12 mouse cellular contexts compared by ENCODE assay signal in the genomic region with DNA sequence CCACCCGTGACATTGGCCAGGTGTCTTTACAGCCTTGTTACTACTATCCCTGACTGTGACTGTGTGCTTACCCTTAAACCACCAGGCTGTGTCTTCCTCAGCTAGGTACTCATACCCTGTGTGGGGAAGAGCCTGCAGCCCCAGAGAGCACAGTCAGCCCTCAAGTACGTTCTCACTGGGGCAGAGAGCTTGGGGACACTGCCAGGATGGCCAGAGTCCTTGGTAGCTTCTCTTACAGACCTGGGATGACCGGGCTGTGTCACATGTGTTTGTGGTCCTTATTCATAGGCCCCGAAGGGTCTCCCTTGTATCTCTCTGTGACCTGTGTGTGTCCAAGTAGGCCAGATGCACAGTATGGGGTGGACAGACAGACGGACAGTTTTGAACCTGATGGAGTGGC. TPM values are rescaled to one million over a fixed set of nuclear protein-coding genes. Genes with fewer than 3 reads are reported as not detected.
A peak's percentile ranks its signal among the peaks of the same experiment; 100 is the strongest.
DNase-seq lines count a peak whose midpoint lies in the region; ATAC-seq lines count a peak whose summit lies in the region.
"Had no signal": no experiment of that assay in that cellular context is flagged by ENCODE, and none has a peak within 500 bp of the region (broad histone marks: within the 10 kb centered on the region; RNA-seq: fewer than 3 reads in every experiment).

No protein-coding gene starts in this region.

- peaks cover 32% of the 10 kb centered on the region for H3K4me1 ChIP-seq in hindbrain, embryonic 14.5 days (replicated peaks; ENCODE audit: control insufficient read depth, insufficient read depth, low read length)
- H3K4me1 ChIP-seq in hindbrain, embryonic 11.5 days (replicated peaks; ENCODE audit: control insufficient read depth, insufficient read depth, low read length), result peaks cover 17% of the 10 kb centered on the region
- peaks cover 82% of the 10 kb centered on the region for H3K4me1 ChIP-seq in midbrain, embryonic 10.5 days
- peaks cover 33% of the 10 kb centered on the region for H3K4me1 ChIP-seq in midbrain, embryonic 15.5 days
- H3K4me1 ChIP-seq in intestine, embryonic 16.5 days (ENCODE audit: control insufficient read depth, insufficient read depth, low read length), result peaks cover 48% of the 10 kb centered on the region
- peaks cover 57% of the 10 kb centered on the region for H3K4me1 ChIP-seq in stomach, embryonic 14.5 days (ENCODE audit: control insufficient read depth, insufficient read depth, low read length)

- no peak for DNase-seq in hindbrain, embryonic 14.5 days (ENCODE audit: low spot score)
- DNase-seq in hindbrain, embryonic 11.5 days (ENCODE audit: low spot score), result no peak
- no peak for DNase-seq in midbrain, embryonic 10.5 days (ENCODE audit: low spot score)
- no peak for DNase-seq in adipocyte (ENCODE audit: low spot score)
- no peak for DNase-seq in adrenal gland, adult 8-10 months
- DNase-seq: adrenal gland, adult 2 months; cerebellum, postnatal 14 days; liver, embryonic 13.5 days; thymus, adult 2 months had no signal

- no peak overlapping the region for H3K4me3 ChIP-seq in hindbrain, embryonic 14.5 days (replicated peaks; ENCODE audit: low read length)
- no peak overlapping the region for H3K4me3 ChIP-seq in hindbrain, embryonic 11.5 days (ENCODE audit: low read depth, low read length)
- no peak overlapping the region for H3K4me3 ChIP-seq in midbrain, embryonic 10.5 days
- no peak overlapping the region for H3K4me3 ChIP-seq in midbrain, embryonic 15.5 days
- H3K4me3 ChIP-seq in intestine, embryonic 16.5 days (ENCODE audit: low read length), result no peak overlapping the region
- H3K4me3 ChIP-seq in stomach, embryonic 14.5 days (ENCODE audit: low read depth, low read length), result no peak overlapping the region
- H3K4me3 ChIP-seq: liver, embryonic 13.5 days had no signal

- H3K27me3 ChIP-seq in hindbrain, embryonic 14.5 days (ENCODE audit: control insufficient read depth, insufficient read depth, low read length), result no peaks in the 10 kb centered on the region
- H3K27me3 ChIP-seq in hindbrain, embryonic 11.5 days (ENCODE audit: control insufficient read depth, insufficient read depth, low read length), result no peaks in the 10 kb centered on the region
- H3K27me3 ChIP-seq in midbrain, embryonic 10.5 days (ENCODE audit: low read depth, poor library complexity, severe bottlenecking), result peaks cover 17% of the 10 kb centered on the region
- H3K27me3 ChIP-seq in midbrain, embryonic 15.5 days (replicated peaks), result 0 out of 2 replicates have a peak, but pooled peaks cover 3% of the 10 kb centered on the region
- no peaks in the 10 kb centered on the region for H3K27me3 ChIP-seq in intestine, embryonic 16.5 days (replicated peaks; ENCODE audit: control insufficient read depth, insufficient read depth, low read length)
- no peaks in the 10 kb centered on the region for H3K27me3 ChIP-seq in stomach, embryonic 14.5 days (ENCODE audit: control insufficient read depth, insufficient read depth, low read length)

- H3K27ac ChIP-seq in hindbrain, embryonic 14.5 days, result no peak overlapping the region
- H3K27ac ChIP-seq in hindbrain, embryonic 11.5 days (ENCODE audit: low read depth, low read length), result no peak overlapping the region
- H3K27ac ChIP-seq in midbrain, embryonic 10.5 days (replicated peaks), result peak overlapping the region; percentile 93
- H3K27ac ChIP-seq in midbrain, embryonic 15.5 days, result no peak overlapping the region
- peak overlapping the region; percentile 62 for H3K27ac ChIP-seq in intestine, embryonic 16.5 days (ENCODE audit: low read length)
- H3K27ac ChIP-seq in stomach, embryonic 14.5 days (ENCODE audit: low read length), result peak overlapping the region; percentile 86
- H3K27ac ChIP-seq: liver, embryonic 13.5 days had no signal

- no peaks in the 10 kb centered on the region for H3K36me3 ChIP-seq in hindbrain, embryonic 14.5 days (replicated peaks; ENCODE audit: control insufficient read depth, insufficient read depth)
- H3K36me3 ChIP-seq in hindbrain, embryonic 11.5 days (ENCODE audit: control insufficient read depth, insufficient read depth, low read length), result no peaks in the 10 kb centered on the region
- no peaks in the 10 kb centered on the region for H3K36me3 ChIP-seq in midbrain, embryonic 10.5 days
- no peaks in the 10 kb centered on the region for H3K36me3 ChIP-seq in midbrain, embryonic 15.5 days (replicated peaks)
- H3K36me3 ChIP-seq in intestine, embryonic 16.5 days (ENCODE audit: control insufficient read depth, insufficient read depth, low read length), result no peaks in the 10 kb centered on the region
- H3K36me3 ChIP-seq in stomach, embryonic 14.5 days (ENCODE audit: control insufficient read depth, insufficient read depth, low read length), result no peaks in the 10 kb centered on the region
- H3K36me3 ChIP-seq: liver, embryonic 13.5 days had no signal

- no peaks in the 10 kb centered on the region for H3K9me3 ChIP-seq in hindbrain, embryonic 14.5 days (ENCODE audit: control insufficient read depth, low read length)
- H3K9me3 ChIP-seq in hindbrain, embryonic 11.5 days (ENCODE audit: control insufficient read depth, low read length), result no peaks in the 10 kb centered on the region
- H3K9me3 ChIP-seq in midbrain, embryonic 10.5 days (replicated peaks), result no peaks in the 10 kb centered on the region
- H3K9me3 ChIP-seq in midbrain, embryonic 15.5 days, result no peaks in the 10 kb centered on the region
- H3K9me3 ChIP-seq in intestine, embryonic 16.5 days (ENCODE audit: control insufficient read depth, low read length), result no peaks in the 10 kb centered on the region
- no peaks in the 10 kb centered on the region for H3K9me3 ChIP-seq in stomach, embryonic 14.5 days (ENCODE audit: control insufficient read depth, low read depth, low read length)
- H3K9me3 ChIP-seq: liver, embryonic 13.5 days had no signal

- peak overlapping the region; percentile 8; the same call in 1 of the 2 replicates for H3K9ac ChIP-seq in hindbrain, embryonic 14.5 days
- H3K9ac ChIP-seq in hindbrain, embryonic 11.5 days (ENCODE audit: low read depth, low read length), result no peak overlapping the region
- H3K9ac ChIP-seq in midbrain, embryonic 15.5 days, result no peak overlapping the region
- H3K9ac ChIP-seq in intestine, embryonic 16.5 days (ENCODE audit: low read depth, low read length), result no peak overlapping the region
- H3K9ac ChIP-seq in stomach, embryonic 14.5 days (replicated peaks; ENCODE audit: low read depth, low read length), result no peak overlapping the region
- H3K9ac ChIP-seq: liver, embryonic 13.5 days had no signal

- no peak overlapping the region for H3K4me2 ChIP-seq in hindbrain, embryonic 14.5 days (replicated peaks)
- no peak overlapping the region for H3K4me2 ChIP-seq in hindbrain, embryonic 11.5 days (replicated peaks; ENCODE audit: low read depth, low read length)
- no peak overlapping the region for H3K4me2 ChIP-seq in midbrain, embryonic 15.5 days
- no peak overlapping the region for H3K4me2 ChIP-seq in intestine, embryonic 16.5 days (ENCODE audit: low read depth, low read length)
- peak overlapping the region; percentile 21; the same call in 1 of the 2 replicates for H3K4me2 ChIP-seq in stomach, embryonic 14.5 days (replicated peaks; ENCODE audit: low read depth, low read length)
- H3K4me2 ChIP-seq: liver, embryonic 13.5 days had no signal

- ATAC-seq in hindbrain, embryonic 14.5 days (ENCODE audit: low FRiP score), result no peak
- ATAC-seq in hindbrain, embryonic 11.5 days (ENCODE audit: low FRiP score), result no peak
- ATAC-seq in midbrain, embryonic 15.5 days (replicated peaks), result no peak
- ATAC-seq in intestine, embryonic 16.5 days, result no peak
- no peak for ATAC-seq in stomach, embryonic 14.5 days (ENCODE audit: insufficient number of reproducible peaks, insufficient read depth, low FRiP score, low read depth)

- 79% methylated on average over 5 of the region's 5 CpGs for WGBS in hindbrain, embryonic 14.5 days
- 61% methylated on average over 5 of the region's 5 CpGs for WGBS in hindbrain, embryonic 11.5 days
- 85% methylated on average over 5 of the region's 5 CpGs for WGBS in midbrain, embryonic 10.5 days
- 81% methylated on average over 5 of the region's 5 CpGs for WGBS in midbrain, embryonic 15.5 days
- WGBS in intestine, embryonic 16.5 days, result 73% methylated on average over 5 of the region's 5 CpGs
- 71% methylated on average over 5 of the region's 5 CpGs for WGBS in stomach, embryonic 14.5 days

RNA-seq across cellular contexts. Expression of gene Gse1, which starts 32.4 kb away (rescaled TPM):
- 18.8 and 23.9 TPM in 2 replicates for polyA plus RNA-seq in hindbrain, embryonic 14.5 days (2014; fragmentation: Nextera tagmentation; extraction: Ambion mirVana)
- 16.5 and 17.8 TPM in 2 replicates for polyA plus RNA-seq in hindbrain, embryonic 11.5 days (2014; fragmentation: Nextera tagmentation; extraction: Ambion mirVana)
- polyA plus RNA-seq in midbrain, embryonic 10.5 days (2016; fragmentation: Nextera tagmentation; extraction: Ambion mirVana), result 12.7 and 15.6 TPM in 2 replicates
- 21.2 and 23.4 TPM in 2 replicates for polyA plus RNA-seq in midbrain, embryonic 15.5 days (2015; fragmentation: Nextera tagmentation; extraction: Ambion mirVana)
- polyA plus RNA-seq in intestine, embryonic 16.5 days (2015; fragmentation: Nextera tagmentation; extraction: Ambion mirVana), result 7.3 and 8.3 TPM in 2 replicates
- 11.1 and 11.6 TPM in 2 replicates for polyA plus RNA-seq in stomach, embryonic 14.5 days (2014; fragmentation: Nextera tagmentation; extraction: Ambion mirVana)
- total RNA-seq in adrenal gland, adult 8-10 months (2022), result 10 to 100 TPM; 30.7 to 64.5 (median 48.4) TPM

Comparison
In these comparisons a context has a peak if more than half of its experiments do, and no peak if none do; other contexts are left out.
1. H3K27ac ChIP-seq: peak in midbrain, embryonic 10.5 days (single experiment), intestine, embryonic 16.5 days (single experiment) and stomach, embryonic 14.5 days (single experiment); none in hindbrain, embryonic 14.5 days (single experiment), hindbrain, embryonic 11.5 days (single experiment) and midbrain, embryonic 15.5 days (single experiment).